Mouse (Mus musculus): ENCODE data around the gene Esp24.
"Not testable (repeated sequence)": the region's sequence is repeated elsewhere in the genome, so short reads cannot be mapped to it uniquely, and the experiment has no call there.

The Esp24 gene

GRCm38 (mm10) chr17:39036395-39036794 is at the start of gene Esp24:
Esp24 (plus strand) TSS chr17:39036695.
- DNase-seq (ENCODE audit: low spot score), result not testable (repeated sequence)

DNA sequence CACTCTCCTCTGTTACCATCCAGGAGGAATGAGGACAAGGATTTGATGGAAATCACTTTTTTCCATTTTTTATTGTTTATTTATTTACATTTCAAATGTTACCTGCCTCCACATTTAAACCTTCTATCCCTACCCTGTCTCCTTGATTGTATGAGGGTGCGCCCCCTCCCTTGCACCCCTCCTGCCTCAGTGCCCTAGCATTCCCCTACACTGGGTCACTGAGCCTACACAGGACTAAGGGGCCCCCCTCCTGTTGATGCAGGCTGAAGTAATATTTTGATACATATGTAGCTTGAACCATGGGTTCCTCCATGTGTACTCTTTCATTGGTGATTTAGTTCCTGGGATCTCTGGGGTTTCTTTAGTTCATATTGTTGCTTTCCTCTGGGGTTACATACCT is 26.6 kb upstream of the Esp24 start:
- DNase-seq (ENCODE audit: low spot score), result no peak

GRCm38 (mm10) chr17:39010675-39011638 is 25.5 kb upstream of the Esp24 start:
- no peak for DNase-seq (ENCODE audit: low spot score)

- no peak for DNase-seq (ENCODE audit: low spot score)
Observed at GRCm38 (mm10) chr17:39017184-39017583, 19.3 kb upstream of the Esp24 start.

GRCm38 (mm10) chr17:39043241-39043640 is 6.7 kb downstream of the Esp24 start, which contains the start of gene Gm21903:
Gm21903 (minus strand) TSS chr17:39043341.
- no peak for DNase-seq (ENCODE audit: low spot score)

DNA sequence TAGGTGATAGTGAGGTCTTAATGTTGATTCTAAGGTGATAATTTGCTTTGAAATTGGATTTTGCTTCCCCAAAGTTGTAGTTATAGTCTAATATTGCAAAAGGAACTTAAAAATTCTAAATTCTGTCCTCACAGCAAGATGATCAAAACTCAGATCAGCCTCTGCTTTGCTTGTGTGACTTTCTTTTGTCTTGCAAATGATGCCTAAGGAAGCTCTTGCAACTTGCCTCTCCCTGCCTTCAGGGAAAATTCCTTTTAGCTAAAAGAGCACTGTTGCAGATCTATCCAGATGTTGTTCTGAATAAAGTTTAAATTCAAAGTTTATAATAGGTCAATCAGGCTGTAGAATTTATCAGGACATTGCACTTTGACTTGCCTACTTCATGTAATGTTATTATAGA is 27.1 kb downstream of the Esp24 start:
- no peak for DNase-seq (ENCODE audit: low spot score)

GRCm38 (mm10) chr17:39076937-39077336 is 40.4 kb downstream of the Esp24 start, which contains the start of gene Esp23:
Esp23 (minus strand) TSS chr17:39077037.
- no peak for DNase-seq (ENCODE audit: low spot score)
